Mouse (Mus musculus): ENCODE measurements around the gene Sh3bgrl. TPM values are rescaled to one million over a fixed set of nuclear protein-coding genes. Genes with fewer than 3 reads are reported as not detected.
A peak's percentile ranks its signal among the peaks of the same experiment; 100 is the strongest.

The Sh3bgrl gene
- polyA plus RNA-seq, 1 experiment, result 45.0 TPM

DNA sequence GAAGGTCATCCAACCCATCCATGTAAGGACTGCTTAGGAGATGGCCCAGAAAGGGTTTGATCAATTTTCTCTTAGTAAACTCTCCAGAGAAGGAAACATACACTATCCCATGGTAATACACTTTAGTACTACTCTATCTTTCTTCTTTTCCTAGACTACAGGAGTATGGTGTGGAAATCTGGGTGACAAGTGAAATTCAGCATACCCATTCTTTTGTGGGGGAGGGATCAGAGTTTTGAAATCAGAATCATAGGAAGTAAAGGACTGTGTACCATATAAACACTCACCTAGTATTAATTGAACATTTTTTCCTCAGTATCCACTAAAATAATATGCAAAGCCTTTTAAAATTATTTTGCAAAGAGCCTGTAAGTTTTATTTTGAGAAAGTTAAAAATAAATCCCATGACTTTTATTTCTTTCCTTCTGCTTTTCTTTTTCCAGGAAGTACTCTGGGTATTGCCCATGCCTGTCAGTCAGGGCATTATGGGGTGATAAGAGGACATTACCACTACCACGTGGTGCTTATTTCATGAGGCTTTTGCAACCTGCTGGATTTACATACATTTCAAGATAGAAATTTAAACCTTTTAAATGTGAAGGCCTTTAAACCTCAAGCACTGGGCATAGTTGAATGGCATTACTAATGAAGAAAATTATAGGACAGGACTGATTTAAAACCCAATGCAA is 13.1 kb downstream of the Sh3bgrl start:
- Histone ChIP-seq H3K4me3 (ENCODE audit: insufficient read depth, low read length) (no peak overlapping the region), H3K27ac (ENCODE audit: insufficient read depth, low read length) (no peak overlapping the region), H3K4me1 (ENCODE audit: control insufficient read depth, insufficient read depth, low read length) (no peaks in the 10 kb centered on the region)
- TF ChIP-seq POLR2A (IDR thresholded peaks at IDR 0.05; ENCODE audit: extremely low read depth, insufficient read depth, low read length) (no peak), CTCF (IDR thresholded peaks at IDR 0.05; ENCODE audit: extremely low read depth, insufficient read depth, low read length) (no peak)

DNA sequence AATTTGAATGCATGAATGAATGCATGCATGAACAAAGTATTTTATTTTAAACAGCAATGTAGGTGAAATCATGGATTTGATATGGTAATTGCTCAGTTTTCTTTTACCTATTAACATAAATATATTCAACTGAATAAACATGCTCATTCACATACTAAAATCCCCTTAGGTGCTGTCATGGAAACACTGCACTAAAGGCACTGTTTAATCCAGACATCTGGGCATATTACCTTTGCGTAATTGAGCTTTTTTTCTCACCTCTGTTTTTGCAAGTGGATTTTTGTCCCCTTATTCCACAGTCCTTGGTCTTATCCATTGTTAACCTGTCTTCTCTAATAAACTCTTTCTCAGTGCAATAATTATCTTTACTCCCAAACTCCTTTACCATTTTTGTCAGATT is 17.7 kb downstream of the Sh3bgrl start:
- no peaks in the 10 kb centered on the region for H3K4me1 ChIP-seq (ENCODE audit: control insufficient read depth, insufficient read depth, low read length)
- no peak overlapping the region for H3K27ac ChIP-seq (ENCODE audit: insufficient read depth, low read length)
- no peak overlapping the region for H3K4me3 ChIP-seq (ENCODE audit: insufficient read depth, low read length)
- TF ChIP-seq CTCF (IDR thresholded peaks at IDR 0.05; ENCODE audit: extremely low read depth, insufficient read depth, low read length) (no peak), POLR2A (IDR thresholded peaks at IDR 0.05; ENCODE audit: extremely low read depth, insufficient read depth, low read length) (no peak)

DNA sequence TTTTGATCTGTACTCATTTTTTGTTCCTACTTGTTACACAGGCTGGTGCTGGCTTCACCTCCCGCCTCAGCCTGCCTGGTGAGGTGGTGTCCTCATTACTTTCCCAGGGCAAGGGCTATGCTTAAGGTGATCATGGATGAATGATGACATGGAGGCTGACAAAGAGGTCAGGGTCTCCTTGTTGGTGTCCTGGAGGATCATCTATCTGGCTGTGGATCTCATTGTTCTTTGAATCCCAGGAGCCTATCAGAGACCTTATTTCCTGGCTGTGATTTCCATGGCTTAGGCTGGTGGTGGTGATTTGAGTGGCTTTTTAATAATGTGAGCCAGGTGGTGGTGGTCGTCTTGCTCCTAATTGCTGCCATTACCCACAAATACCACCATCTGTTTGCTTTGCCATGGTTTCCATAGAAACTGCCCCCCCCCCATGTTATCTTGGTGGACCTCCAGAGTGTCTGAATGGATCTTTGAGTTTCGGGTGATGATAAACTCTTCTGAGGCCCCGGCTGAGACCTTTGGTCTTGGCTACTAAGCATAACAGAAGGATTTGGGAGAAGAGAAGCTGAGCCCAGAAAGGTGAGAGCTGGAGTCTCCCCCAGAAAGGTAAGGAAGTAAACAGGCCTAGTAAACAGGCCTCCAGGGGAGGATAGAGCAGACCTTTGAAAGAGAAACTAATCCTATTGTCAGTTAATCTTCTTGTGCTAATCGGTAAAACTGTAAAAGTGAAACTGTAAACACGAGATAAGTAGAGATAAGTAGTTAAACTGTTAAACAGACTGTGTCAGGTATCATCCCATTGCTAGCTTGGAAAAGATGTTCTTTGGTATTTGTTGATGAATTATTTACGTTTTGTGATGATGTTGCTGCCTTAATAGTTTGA is 18.5 kb downstream of the Sh3bgrl start:
- no peak overlapping the region for H3K27ac ChIP-seq (ENCODE audit: insufficient read depth, low read length)
- no peak overlapping the region for H3K4me3 ChIP-seq (ENCODE audit: insufficient read depth, low read length)
- no peaks in the 10 kb centered on the region for H3K4me1 ChIP-seq (ENCODE audit: control insufficient read depth, insufficient read depth, low read length)
- TF ChIP-seq CTCF (IDR thresholded peaks at IDR 0.05; ENCODE audit: extremely low read depth, insufficient read depth, low read length) (no peak), POLR2A (IDR thresholded peaks at IDR 0.05; ENCODE audit: extremely low read depth, insufficient read depth, low read length) (no peak)

DNA sequence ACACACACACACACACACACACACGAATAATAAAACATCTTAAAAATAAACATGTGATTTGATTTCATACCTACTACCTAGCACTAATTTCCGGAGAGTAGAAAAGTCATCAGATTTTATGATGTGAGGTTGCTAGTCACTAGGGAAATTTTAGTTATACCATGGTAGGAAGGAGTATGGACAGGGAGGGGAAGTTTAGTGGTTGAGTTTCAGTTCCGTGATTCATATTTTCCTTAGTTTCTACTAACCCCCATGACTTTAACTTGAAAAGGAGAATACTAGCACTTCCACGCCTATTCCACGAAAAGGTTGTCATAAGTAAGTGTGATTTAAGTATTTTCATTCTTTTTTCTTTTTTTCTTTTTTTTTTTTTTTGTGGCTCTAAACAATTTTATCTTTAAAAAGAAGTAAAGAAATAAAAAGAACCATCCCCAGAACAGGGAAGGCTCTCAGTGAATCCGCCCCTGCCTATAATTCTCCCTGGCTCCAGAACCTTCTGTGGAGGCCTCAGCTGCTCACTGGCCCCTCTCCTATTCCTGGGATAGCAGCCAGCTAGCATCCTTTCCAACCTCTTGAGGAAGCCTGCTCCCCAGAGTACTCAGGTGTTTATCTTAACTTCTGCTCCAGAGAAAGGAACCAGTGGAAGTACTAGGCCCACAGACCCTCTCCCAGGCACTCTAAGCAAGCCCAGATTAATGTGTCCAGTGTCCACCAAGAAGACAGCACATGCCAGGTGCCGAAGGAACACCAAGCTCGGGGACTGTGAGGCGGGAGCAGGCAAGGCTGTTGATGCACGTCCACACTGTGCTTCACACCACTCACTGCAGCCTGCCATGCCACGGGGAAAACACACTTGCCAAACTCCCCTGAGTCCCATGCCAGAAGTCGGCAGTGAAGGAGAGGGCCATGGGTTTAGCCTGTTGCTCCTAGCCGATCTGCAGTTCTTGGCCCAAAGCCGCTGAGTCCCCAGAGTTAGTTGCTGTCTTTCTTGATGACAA is 25.0 kb downstream of the Sh3bgrl start:
- Histone ChIP-seq H3K4me3 (ENCODE audit: insufficient read depth, low read length) (no peak overlapping the region), H3K27ac (ENCODE audit: insufficient read depth, low read length) (peak overlapping the region; percentile 13; the same call in 1 of the 2 replicates)
- TF ChIP-seq CTCF (IDR thresholded peaks at IDR 0.05; ENCODE audit: extremely low read depth, insufficient read depth, low read length) (no peak), POLR2A (IDR thresholded peaks at IDR 0.05; ENCODE audit: extremely low read depth, insufficient read depth, low read length) (no peak)

GRCm38 (mm10) chrX:109121161-109121560 is 26.0 kb downstream of the Sh3bgrl start:
- H3K4me3 ChIP-seq (ENCODE audit: insufficient read depth, low read length), result no peak overlapping the region
- H3K4me1 ChIP-seq (ENCODE audit: control insufficient read depth, insufficient read depth, low read length), result no peaks in the 10 kb centered on the region
- TF ChIP-seq POLR2A (IDR thresholded peaks at IDR 0.05; ENCODE audit: extremely low read depth, insufficient read depth, low read length) (no peak), CTCF (IDR thresholded peaks at IDR 0.05; ENCODE audit: extremely low read depth, insufficient read depth, low read length) (no peak)

More for the DNA sequence above, 25.0 kb downstream of the Sh3bgrl start:
- H3K4me1 ChIP-seq (ENCODE audit: control insufficient read depth, insufficient read depth, low read length), result no peaks in the 10 kb centered on the region

DNA sequence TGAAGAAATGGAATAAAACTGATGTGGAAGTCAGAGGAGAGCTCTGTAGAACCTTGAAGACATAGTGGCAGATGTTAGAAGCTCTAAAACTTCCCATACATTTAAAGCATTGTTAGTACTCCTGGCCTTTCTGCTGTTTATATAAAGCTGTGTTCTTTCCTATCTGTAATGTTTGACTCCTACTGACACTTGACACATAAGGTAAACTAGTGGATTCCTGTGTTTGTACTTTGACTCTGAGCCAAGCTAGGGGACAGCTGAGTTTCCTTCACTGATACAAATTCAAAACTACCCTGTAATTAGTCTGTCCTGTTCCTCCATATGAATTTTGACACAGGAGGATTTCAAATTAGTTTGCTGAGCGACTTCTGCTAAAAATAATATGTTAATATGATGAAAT is 27.5 kb downstream of the Sh3bgrl start:
- no peaks in the 10 kb centered on the region for H3K4me1 ChIP-seq (ENCODE audit: control insufficient read depth, insufficient read depth, low read length)
- no peak for TF ChIP-seq POLR2A (IDR thresholded peaks at IDR 0.05; ENCODE audit: extremely low read depth, insufficient read depth, low read length)
- no peak overlapping the region for H3K4me3 ChIP-seq (ENCODE audit: insufficient read depth, low read length)
- no peak overlapping the region for H3K27ac ChIP-seq (ENCODE audit: insufficient read depth, low read length)

More at GRCm38 (mm10) chrX:109121161-109121560, 26.0 kb downstream of the Sh3bgrl start:
- H3K27ac ChIP-seq (ENCODE audit: insufficient read depth, low read length), result no peak overlapping the region

DNA sequence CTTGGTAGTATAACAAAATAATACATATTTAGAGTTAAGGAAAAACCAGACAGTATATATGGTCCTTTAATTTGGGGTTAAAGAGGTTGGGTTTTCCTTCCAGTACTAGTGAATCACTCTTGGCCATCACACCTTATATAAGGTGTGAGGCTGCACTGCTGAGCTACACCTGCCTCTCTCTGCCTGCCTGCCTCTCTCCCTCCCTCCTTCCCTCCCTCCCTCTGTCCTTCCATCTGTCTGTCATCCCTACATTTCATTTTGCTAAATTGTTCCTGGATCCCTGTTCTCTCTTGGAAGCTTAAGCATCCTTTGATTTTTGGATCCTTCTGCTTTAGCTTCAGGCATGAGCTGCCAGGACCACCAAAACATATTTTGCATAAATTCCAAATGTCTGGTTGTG is 28.6 kb downstream of the Sh3bgrl start:
- H3K4me1 ChIP-seq (ENCODE audit: control insufficient read depth, insufficient read depth, low read length), result no peaks in the 10 kb centered on the region
- no peak overlapping the region for H3K27ac ChIP-seq (ENCODE audit: insufficient read depth, low read length)
- TF ChIP-seq POLR2A (IDR thresholded peaks at IDR 0.05; ENCODE audit: extremely low read depth, insufficient read depth, low read length) (no peak), CTCF (IDR thresholded peaks at IDR 0.05; ENCODE audit: extremely low read depth, insufficient read depth, low read length) (no peak)
- no peak overlapping the region for H3K4me3 ChIP-seq (ENCODE audit: insufficient read depth, low read length)

DNA sequence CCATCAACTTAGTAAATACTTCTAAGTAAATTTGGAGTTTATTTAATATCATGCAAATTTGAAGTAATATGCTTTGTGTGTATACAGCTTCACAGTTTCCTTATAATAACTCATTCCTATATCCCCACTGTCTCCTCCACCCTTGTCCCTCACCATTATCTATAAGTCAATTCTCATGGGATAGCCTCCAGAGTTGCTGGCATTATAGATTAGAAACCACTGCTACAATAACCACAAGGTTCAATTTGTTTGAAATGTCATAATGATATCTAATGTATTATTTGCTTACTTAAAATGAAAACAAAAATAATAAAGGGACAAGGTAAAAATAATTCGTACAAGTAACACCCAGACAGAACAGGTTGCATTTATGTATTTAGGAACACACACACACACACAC is 31.7 kb downstream of the Sh3bgrl start:
- Histone ChIP-seq H3K27ac (ENCODE audit: insufficient read depth, low read length) (no peak overlapping the region), H3K4me3 (ENCODE audit: insufficient read depth, low read length) (no peak overlapping the region), H3K4me1 (ENCODE audit: control insufficient read depth, insufficient read depth, low read length) (no peaks in the 10 kb centered on the region)
- TF ChIP-seq POLR2A (IDR thresholded peaks at IDR 0.05; ENCODE audit: extremely low read depth, insufficient read depth, low read length), result no peak
- TF ChIP-seq CTCF (IDR thresholded peaks at IDR 0.05; ENCODE audit: extremely low read depth, insufficient read depth, low read length), result no peak

GRCm38 (mm10) chrX:109127551-109128088 is 32.5 kb downstream of the Sh3bgrl start:
- TF ChIP-seq CTCF (IDR thresholded peaks at IDR 0.05; ENCODE audit: extremely low read depth, insufficient read depth, low read length), result no peak
- TF ChIP-seq POLR2A (IDR thresholded peaks at IDR 0.05; ENCODE audit: extremely low read depth, insufficient read depth, low read length), result no peak

More at GRCm38 (mm10) chrX:109127551-109128088, 32.5 kb downstream of the Sh3bgrl start:
- Histone ChIP-seq H3K4me3 (ENCODE audit: insufficient read depth, low read length) (no peak overlapping the region), H3K27ac (ENCODE audit: insufficient read depth, low read length) (no peak overlapping the region), H3K4me1 (ENCODE audit: control insufficient read depth, insufficient read depth, low read length) (no peaks in the 10 kb centered on the region)

Data from cortical plate, adult 2 months (tissue).